Mouse (Mus musculus) lung, postnatal 10 days (tissue): Measurements from ENCODE around the gene Bmp10.
A peak's percentile ranks its signal among the peaks of the same experiment; 100 is the strongest.

ENCODE experiments used
- DNase-seq: peaks from one replicate; pipeline ENCODE4 v3.0.0; 2021

The Bmp10 gene

GRCm38 (mm10) chr6:87428487-87429044 is at the start of gene Bmp10:
Gene Bmp10 (plus strand): TSS chr6:87428994.
- DNase-seq, result no peak

GRCm38 (mm10) chr6:87383926-87384691 is 44.7 kb upstream of the Bmp10 start:
- peak; percentile 63 for DNase-seq

DNA sequence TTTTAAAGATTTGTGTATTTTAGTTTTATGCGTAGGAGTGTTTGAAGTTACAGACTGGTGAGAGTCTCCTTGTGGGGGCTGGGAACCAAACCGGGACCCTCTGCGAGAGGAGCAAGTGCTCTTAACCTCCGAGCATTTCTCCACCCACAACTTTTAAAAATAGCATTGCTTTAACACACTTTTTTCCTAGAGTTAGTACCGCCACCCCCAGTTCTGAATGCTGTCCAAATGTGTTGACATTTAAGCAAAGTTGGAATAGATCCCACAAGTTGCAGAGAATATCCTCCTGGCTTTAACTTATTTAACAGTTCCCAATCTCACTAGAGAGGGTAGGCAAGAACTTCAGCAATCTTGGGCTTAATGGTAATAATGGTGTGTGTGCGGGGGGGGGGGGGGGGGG is 44.0 kb upstream of the Bmp10 start:
- DNase-seq, result no peak

- DNase-seq, result peak; percentile 83
Observed at GRCm38 (mm10) chr6:87386203-87386602, 42.6 kb upstream of the Bmp10 start.

DNA sequence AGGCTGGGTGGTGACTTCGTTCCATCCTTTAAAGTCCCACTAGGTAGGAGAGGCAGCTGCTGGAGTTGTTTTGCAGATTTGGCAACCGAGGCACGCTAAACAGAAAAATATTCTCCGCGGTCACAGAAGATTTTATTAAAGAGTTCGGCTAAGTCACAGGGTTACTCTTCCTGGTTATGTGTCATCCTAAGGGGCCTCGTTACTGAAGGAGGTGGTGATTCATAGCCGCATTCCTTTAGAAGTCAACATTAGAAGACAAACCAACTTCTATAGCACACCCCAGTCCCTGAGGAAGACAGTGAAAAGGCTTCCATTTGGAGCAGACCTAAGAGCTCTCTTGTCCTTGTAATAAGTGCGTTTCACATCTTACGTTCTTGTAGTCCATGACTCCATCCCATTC is 42.1 kb upstream of the Bmp10 start:
- DNase-seq, result no peak

DNA sequence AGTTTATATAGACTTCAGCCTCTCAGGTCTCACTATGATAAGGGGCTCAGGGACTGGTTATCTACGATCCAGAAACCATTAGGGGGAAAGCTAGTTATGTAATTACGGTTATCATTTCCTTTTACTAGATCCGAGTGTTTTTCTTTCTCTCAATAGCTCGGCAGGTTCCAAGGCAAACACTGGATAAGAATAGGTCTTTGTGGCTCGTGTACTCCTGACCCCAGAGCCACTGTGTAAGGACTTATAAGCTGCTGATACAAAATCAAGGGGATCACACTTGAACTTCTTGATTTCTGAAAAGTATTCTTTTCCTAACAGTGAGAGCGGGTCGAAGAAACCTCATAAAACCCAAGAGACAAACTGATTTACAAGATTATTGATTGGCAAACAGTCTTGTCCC is 39.9 kb upstream of the Bmp10 start, which contains the start of gene Gkn3:
TSS of gene Gkn3 (minus strand) at position 59 of the 400 bp plus-strand sequence.
- DNase-seq, result no peak

- no peak for DNase-seq
Observed at GRCm38 (mm10) chr6:87389455-87389989, 39.3 kb upstream of the Bmp10 start.

- peak; percentile 36 for DNase-seq
Observed at GRCm38 (mm10) chr6:87393466-87394205, 35.2 kb upstream of the Bmp10 start.

GRCm38 (mm10) chr6:87394783-87395182 is 34.0 kb upstream of the Bmp10 start:
- no peak for DNase-seq

GRCm38 (mm10) chr6:87399137-87399536 is 29.7 kb upstream of the Bmp10 start:
- DNase-seq, result peak; percentile 79

- no peak for DNase-seq
Observed at GRCm38 (mm10) chr6:87399886-87400566, 28.8 kb upstream of the Bmp10 start.

DNA sequence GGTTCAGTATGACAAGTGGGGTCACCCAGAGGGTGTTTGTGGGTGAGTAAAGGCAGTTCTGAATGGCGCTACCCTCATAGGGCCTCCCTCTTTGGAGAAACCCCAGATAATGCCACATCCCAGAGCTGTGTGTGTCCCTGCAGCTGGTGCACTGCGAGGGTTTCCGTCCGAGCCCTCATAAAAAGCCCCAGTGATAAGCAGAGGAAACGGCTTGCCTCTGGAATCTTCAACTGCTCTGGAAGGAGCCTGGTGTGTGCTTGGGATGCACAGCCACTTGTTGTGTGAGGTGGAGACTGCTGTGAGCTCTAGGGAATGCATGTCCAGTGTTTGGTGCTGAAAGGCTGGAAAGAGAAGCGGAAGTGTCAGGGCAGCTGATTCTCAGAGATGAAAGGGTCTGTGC is 27.3 kb upstream of the Bmp10 start:
- no peak for DNase-seq

DNA sequence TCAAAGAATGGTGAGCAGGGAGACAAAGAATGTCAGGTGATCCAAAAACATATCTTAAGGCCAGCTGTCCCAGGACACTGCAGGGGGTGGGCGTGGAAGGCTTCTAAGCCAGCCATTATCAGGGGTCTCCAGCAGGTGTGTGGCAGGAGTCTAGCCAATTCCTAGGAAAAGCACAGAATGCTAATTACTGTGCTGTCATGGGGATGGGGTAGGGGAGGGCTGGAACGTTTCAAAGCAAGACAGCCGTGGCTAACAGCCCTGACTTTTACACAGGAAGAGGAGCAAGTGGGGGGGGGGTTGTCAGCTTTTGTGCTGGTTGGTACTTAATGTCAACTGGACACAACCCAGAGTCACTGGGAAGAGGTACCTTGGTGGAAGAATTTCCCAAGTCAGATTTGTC is 16.8 kb upstream of the Bmp10 start:
- no peak for DNase-seq

GRCm38 (mm10) chr6:87422304-87422703 is 6.5 kb upstream of the Bmp10 start:
- DNase-seq, result no peak

DNA sequence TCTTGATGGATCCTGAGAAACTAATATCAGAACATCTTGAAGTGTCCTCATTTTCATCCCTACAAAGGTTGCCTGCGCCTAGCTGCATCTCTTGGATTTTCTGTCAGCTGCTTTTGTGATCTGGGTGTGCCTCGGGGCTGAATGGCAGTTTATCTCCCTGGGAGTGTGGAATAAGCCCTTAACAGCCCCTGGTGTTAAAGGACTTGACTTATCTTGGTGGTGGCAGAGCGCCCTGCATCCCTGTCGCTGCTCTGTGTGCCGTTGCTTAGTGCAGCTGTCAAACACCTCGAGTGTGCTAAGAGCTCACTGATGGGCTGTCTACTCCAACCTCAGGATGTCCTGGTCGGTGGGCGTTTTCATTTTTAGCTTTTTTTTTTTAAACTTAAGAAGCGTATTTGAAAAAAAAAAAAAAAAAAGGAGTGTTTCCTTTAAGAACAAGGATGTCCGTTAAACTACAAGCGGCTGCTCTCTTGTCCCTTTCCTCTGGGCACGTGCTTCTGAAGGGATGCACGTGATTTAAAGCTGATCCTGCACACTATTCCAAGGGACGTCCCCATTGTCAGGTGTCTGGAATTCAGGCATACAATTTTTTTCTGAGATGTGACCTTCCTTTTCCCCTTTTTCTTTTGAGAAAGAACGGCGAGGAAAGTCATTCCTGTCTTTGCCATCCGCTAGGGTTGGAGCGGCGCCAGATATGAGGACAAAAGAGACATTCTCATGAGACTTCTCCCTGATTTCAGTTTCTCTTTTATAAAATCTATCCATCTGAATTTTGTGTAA is 4.6 kb upstream of the Bmp10 start:
- peak; percentile 55 for DNase-seq

DNA sequence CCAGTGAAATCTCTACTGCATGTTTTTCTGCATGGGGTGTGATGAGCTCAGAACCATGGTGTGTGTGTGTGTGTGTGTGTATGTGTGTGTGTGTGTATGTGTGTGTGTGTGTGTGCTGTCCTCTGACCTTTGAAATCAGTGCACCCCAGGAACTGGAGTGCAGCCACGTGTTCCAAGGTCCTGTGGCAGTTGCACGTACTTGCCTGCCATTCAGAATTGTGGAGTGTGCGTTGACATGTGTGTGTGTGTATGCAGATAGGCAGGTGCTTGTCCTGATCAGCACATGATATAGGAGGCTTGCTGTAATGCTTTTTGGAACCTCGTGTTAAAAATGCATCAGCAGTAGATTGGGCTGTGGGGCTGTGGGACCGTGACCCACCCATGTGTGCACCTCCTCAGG is 1.8 kb upstream of the Bmp10 start:
- DNase-seq, result no peak

DNA sequence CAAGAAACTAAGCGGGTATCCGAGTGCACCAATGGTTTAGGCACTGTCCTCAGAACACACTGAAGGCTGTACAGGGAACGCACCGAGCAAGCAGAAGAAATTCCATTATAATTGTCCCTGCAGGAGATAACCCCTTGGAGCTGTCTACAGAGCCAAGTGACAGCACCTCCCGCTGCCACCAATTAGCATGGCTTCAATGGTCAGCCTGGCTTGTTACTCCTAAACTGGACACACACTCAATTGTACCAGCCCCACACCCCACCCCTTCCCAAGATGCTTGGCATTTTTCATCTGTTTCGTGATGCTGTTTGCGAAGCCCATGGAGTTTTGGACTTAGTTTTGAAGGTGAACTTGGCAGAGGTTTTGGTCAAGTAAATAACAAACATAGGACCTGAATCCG is 1.2 kb upstream of the Bmp10 start:
- no peak for DNase-seq

DNA sequence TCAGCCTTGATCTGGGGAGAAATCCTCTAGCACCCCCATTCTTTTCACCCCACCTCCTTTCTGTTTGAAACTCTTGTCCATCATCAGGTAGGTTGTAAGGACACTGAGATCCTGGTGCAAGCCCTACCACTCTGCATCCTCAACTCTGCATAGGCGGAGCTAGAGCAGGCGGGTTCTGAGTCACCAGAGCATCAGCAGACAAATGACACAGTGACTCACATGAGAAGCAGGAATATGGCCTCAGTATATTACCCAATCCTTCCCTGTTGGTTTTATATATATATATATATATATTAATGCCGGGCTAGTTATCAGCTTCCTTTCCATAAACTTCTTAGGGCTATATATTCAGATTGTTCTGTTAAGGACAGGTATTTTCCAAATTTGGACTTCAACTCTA is 7.0 kb downstream of the Bmp10 start:
- DNase-seq, result no peak

GRCm38 (mm10) chr6:87436745-87437144 is 8.0 kb downstream of the Bmp10 start:
- DNase-seq, result no peak

GRCm38 (mm10) chr6:87443253-87443652 is 14.5 kb downstream of the Bmp10 start:
- DNase-seq, result no peak

GRCm38 (mm10) chr6:87445222-87445621 is 16.4 kb downstream of the Bmp10 start:
- no peak for DNase-seq

DNA sequence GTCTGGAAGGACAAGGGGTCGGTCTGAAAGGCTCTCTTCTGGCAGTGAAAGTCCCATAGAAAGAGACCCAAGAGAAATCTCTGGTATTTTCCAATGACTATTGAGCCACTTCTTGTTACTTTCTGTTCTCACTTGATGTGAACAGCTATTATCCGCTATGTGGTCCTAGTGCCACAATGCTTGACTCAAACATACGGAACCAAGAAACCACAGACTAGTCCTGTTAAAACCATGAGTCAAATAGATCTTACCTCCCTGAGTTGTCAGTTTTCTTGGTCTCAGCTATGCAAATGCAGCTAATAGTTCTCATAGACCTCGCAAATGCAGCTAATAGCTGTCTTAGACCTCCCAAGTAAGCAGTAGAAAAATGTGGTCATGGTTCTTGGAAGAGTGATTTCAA is 18.4 kb downstream of the Bmp10 start:
- DNase-seq, result no peak
